Mouse (Mus musculus) hindbrain, embryonic 10.5 days (tissue): ENCODE results near the gene Bmp5. TPM values are rescaled to one million over a fixed set of nuclear protein-coding genes. Genes with fewer than 3 reads are reported as not detected.
"Not testable (repeated sequence)": the region's sequence is repeated elsewhere in the genome, so short reads cannot be mapped to it uniquely, and the experiment has no call there.

Source experiments
- DNase-seq: peaks from one replicate; pipeline ENCODE4 v3.0.0-alpha.2; 2017; ENCODE audit warnings: low spot score
- H3K27ac ChIP-seq: fragments of 300-500 bp; sonication (generic); 2 replicates; pipeline ENCODE4 v1.5.1; 2016; ENCODE audit warnings: mild to moderate bottlenecking, moderate library complexity
- H3K27me3 ChIP-seq: fragments of 300-500 bp; sonication (generic); 2 replicates; pipeline ENCODE4 v1.6.1; 2016; ENCODE audit warnings: mild to moderate bottlenecking; ENCODE audit not compliant: poor library complexity, insufficient read depth, severe bottlenecking
- H3K36me3 ChIP-seq: fragments of 300-500 bp; sonication (generic); 2 replicates; pipeline ENCODE4 v1.6.1; 2016; ENCODE audit warnings: mild to moderate bottlenecking, moderate library complexity
- H3K4me1 ChIP-seq: fragments of 300-500 bp; sonication (generic); replicated peaks from 2 replicates; pipeline ENCODE4 v1.6.1; 2016; ENCODE audit warnings: mild to moderate bottlenecking
- H3K4me3 ChIP-seq: fragments of 300-500 bp; sonication (generic); 2 replicates; pipeline ENCODE4 v1.5.1; 2016; ENCODE audit warnings: mild to moderate bottlenecking, moderate library complexity
- H3K9me3 ChIP-seq: fragments of 300-500 bp; sonication (generic); 2 replicates; pipeline ENCODE4 v1.6.1; 2016; ENCODE audit warnings: mild to moderate bottlenecking, moderate library complexity
- WGBS: fragments of 180-500 bp; shearing (Covaris S2); methylation state at CpG from one replicate; pipeline ENCODE4 v1.1.7; 2016; 5-methylcytosine and 5-hydroxymethylcytosine counted together
- polyA plus RNA-seq: library from polyadenylated mRNA; unstranded; fragments of >200 nt; fragmentation: Nextera tagmentation; extraction: Ambion mirVana; gene quantifications from 2 replicates; pipeline ENCODE4 v1.2.1, GENCODE M21; 2016

The Bmp5 gene
- polyA plus RNA-seq, 1 experiment from 2014 or later, result 2.1 TPM

DNA sequence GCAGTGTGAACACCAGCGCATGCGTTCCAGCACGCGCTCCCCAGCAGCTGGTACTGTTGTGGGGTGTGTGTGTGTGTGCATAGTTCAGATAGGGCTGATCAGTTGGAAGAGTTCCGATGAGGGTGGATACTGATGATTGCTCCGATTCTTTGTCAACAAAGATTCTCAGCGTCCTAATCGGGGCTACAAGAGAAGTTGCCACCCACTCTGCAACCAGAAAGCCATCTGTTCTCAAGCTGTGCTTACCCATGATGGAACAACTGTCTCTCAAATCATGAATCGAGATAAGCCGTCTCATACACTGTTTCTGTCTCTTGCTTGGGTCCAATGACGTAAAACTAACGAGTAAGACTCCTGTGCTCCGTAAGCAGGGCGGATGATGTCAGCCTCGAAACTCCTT lies 12.0 kb downstream of the Bmp5 start:
- WGBS, result 89% methylated on average over 15 of the region's 15 CpGs
- no peaks in the 10 kb centered on the region for H3K27me3 ChIP-seq
- no peak for DNase-seq
- no peaks in the 10 kb centered on the region for H3K4me1 ChIP-seq
- H3K4me3 ChIP-seq, result no peak overlapping the region
- no peak overlapping the region for H3K27ac ChIP-seq
- no peaks in the 10 kb centered on the region for H3K36me3 ChIP-seq
- H3K9me3 ChIP-seq, result no peaks in the 10 kb centered on the region

DNA sequence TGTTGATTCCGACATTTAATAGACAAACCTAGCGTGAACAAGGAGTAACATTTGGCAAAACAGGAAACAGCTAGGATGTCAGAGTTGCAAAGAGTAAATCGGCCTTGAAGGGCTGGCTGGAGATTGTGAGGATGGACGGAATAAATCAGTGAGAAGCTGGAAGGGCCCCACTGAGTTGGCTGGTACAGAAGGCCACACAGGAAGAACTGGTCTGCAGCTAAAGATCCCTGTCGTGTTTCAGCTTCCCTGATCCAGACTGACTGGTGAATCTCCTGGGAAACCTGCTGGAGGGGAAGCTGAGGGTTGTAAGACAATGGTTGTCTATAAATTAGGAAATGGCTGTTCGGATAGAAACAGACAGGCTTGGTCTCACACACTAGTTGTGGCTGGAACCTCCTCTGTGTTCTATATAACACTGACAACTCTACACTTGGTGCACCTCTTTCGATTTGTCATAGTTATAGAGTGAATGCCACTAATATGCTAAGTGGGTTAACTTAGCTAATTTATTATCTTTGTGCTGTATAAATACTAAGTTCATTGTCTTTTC lies 14.8 kb downstream of the Bmp5 start:
- 57% methylated on average over 7 of the region's 7 CpGs for WGBS
- no peak for DNase-seq
- Histone ChIP-seq H3K4me3 (no peak overlapping the region), H3K27me3 (no peaks in the 10 kb centered on the region), H3K9me3 (no peaks in the 10 kb centered on the region), H3K36me3 (no peaks in the 10 kb centered on the region), H3K27ac (no peak overlapping the region), H3K4me1 (no peaks in the 10 kb centered on the region)

DNA sequence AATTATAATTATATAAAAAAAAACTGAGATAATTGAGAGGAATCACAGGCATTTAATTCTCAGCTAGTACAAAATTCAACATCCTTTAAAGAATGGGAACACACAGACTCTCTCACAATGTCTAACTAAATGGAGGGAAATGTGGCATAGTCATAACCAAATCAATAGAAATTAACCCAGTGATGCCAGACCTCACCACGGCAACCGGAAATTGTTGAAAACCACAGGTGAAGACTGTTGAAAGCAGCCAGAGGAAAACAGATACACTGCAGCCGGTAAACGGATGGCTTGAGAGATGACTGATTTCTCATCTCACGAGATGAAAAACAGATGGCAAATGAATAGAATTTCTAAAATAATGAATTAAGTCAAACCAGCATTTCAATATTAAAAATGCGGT lies 29.8 kb downstream of the Bmp5 start:
- Histone ChIP-seq H3K27me3 (no peaks in the 10 kb centered on the region), H3K4me1 (no peaks in the 10 kb centered on the region), H3K27ac (no peak overlapping the region), H3K9me3 (no peaks in the 10 kb centered on the region), H3K4me3 (no peak overlapping the region), H3K36me3 (no peaks in the 10 kb centered on the region)
- WGBS, result 87% methylated on average over 6 of the region's 6 CpGs
- no peak for DNase-seq

DNA sequence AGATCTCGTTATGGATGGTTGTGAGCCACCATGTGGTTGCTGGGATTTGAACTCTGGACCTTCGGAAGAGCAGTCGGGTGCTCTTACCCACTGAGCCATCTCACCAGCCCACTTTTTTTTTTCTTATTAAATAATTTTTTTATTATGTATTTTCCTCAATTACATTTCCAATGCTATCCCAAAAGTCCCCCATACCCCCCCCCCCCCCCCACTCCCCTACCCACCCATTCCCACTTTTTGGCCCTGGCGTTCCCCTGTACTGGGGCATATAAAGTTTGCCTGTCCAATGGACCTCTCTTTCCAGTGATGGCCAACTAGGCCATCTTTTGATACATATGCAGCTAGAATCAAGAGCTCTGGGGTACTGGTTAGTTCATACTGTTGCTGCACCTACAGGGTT lies 33.0 kb downstream of the Bmp5 start:
- not testable (repeated sequence) for H3K4me3 ChIP-seq, H3K36me3 ChIP-seq, H3K27me3 ChIP-seq, H3K9me3 ChIP-seq, DNase-seq, H3K27ac ChIP-seq, H3K4me1 ChIP-seq
- 94% methylated on average over 4 of the region's 4 CpGs for WGBS

DNA sequence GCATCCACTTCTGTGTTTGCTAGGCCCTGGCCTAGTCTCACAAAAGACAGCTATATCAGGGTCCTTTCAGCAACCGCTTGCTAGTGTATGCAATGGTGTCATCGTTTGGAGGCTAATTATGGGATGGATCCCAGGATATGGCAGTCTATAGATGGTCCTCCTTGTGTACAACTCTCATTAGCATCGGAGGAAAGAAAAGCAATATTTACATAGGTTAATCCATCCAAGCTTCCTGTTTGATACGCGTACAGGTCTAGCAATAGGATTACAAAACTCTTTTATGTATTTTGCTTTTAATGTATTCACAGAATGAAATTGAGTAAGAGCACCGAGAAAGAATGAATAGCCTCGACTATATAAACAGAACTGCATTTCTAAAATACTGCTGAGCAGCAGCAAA lies 33.5 kb downstream of the Bmp5 start:
- WGBS, result 91% methylated on average over 7 of the region's 7 CpGs
- Histone ChIP-seq H3K4me1 (no peaks in the 10 kb centered on the region; the same call in 1 of the 2 replicates), H3K36me3 (no peaks in the 10 kb centered on the region), H3K27me3 (no peaks in the 10 kb centered on the region), H3K9me3 (no peaks in the 10 kb centered on the region), H3K27ac (no peak overlapping the region), H3K4me3 (no peak overlapping the region)
- DNase-seq, result no peak

DNA sequence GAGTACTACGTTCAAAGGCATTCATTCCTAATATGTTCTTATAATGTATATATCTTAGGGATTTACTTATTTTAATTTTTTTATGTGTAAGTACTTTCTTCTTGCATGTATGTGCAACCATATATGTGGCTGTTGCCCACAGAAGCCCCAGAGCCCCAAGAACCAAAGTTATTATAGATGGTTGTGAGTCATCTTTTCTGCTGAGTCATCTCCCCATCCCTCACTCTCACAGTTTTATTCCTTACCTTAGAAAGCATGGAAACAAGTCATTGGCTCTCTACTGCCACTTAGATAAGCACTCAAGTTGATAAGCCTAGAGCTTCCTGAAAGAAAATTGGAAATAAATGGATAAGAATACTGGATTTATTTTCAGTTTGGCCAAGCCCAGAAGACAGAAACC lies 40.0 kb downstream of the Bmp5 start:
- H3K4me1 ChIP-seq, result no peaks in the 10 kb centered on the region; the same call in 1 of the 2 replicates
- no peak overlapping the region for H3K27ac ChIP-seq
- H3K9me3 ChIP-seq, result no peaks in the 10 kb centered on the region
- DNase-seq, result no peak
- H3K4me3 ChIP-seq, result no peak overlapping the region
- H3K36me3 ChIP-seq, result no peaks in the 10 kb centered on the region
- H3K27me3 ChIP-seq, result no peaks in the 10 kb centered on the region
- WGBS, result 94% methylated on average over 1 of the region's 1 CpGs

DNA sequence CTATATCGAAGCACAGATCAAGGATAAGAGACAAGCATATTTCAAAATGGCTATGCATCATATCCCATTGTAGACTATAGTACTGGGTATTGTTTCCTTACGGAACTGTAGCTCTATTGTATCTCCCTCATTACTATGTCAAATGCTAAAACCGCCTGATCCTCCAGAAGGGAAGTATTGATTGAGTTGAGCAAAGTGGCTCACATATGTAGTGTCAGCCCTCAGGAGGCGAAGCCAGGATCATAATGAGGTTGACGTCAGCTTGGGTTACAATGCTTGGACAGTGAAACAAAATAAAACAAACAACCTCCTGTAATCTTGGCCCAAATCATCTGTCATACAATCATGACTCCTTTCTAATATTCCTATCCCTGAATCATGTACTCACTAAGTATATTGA lies 43.2 kb downstream of the Bmp5 start:
- no peaks in the 10 kb centered on the region for H3K4me1 ChIP-seq
- no peaks in the 10 kb centered on the region for H3K9me3 ChIP-seq
- WGBS, result 88% methylated on average over 5 of the region's 5 CpGs
- H3K27me3 ChIP-seq, result no peaks in the 10 kb centered on the region
- DNase-seq, result no peak
- H3K4me3 ChIP-seq, result no peak overlapping the region
- H3K27ac ChIP-seq, result no peak overlapping the region
- H3K36me3 ChIP-seq, result no peaks in the 10 kb centered on the region

DNA sequence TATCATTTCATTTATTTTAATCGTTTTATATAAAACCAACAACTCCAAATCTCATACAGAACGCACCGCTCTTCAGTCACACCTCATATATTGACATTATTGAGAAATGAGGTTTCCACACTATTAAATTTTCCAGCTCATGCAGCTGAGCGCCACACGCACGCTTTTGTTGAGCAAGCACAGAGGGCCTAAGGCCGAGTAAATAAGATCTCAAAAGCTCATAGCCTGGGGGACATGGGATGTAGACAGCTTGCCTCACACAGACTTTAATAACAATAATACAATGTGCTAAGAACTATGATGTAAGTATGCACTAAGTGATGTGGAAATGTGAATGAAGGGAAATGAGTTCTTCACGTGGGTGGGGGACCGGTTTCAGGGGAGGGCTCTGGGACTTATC lies 57.3 kb downstream of the Bmp5 start:
- DNase-seq, result no peak
- Histone ChIP-seq H3K36me3 (no peaks in the 10 kb centered on the region), H3K4me3 (no peak overlapping the region), H3K9me3 (no peaks in the 10 kb centered on the region), H3K27ac (no peak overlapping the region), H3K27me3 (no peaks in the 10 kb centered on the region), H3K4me1 (peaks cover 4% of the 10 kb centered on the region; the same call in 1 of the 2 replicates)
- WGBS, result 84% methylated on average over 9 of the region's 9 CpGs

DNA sequence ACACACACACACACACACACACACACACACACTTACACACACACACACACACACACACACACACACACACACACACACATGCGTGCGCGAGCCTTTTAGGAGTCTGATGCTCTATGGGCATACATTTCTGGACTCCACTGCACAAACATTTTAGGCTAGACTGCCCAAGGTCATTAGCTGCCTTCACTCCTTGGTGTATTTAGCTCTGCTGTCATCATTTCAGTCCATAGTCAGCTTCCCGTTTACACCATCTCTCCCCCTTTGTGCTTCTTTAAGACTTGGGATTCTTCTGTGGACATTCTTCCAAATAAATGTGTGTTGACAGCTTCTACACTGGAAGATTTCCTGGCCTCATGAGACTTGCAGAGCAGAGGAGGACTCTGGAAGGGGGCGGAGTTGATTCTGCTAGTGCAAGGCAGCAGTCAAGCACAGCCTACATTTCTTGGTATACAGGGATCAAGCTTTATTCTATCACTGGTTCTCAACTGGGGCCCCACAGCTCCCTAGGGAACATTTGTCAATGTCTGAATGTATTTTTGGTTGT lies 58.1 kb downstream of the Bmp5 start:
- no peak overlapping the region; the same call in 1 of the 2 replicates for H3K27ac ChIP-seq
- no peaks in the 10 kb centered on the region for H3K9me3 ChIP-seq
- no peak overlapping the region for H3K4me3 ChIP-seq
- H3K36me3 ChIP-seq, result no peaks in the 10 kb centered on the region
- no peaks in the 10 kb centered on the region for H3K27me3 ChIP-seq
- WGBS, result 82% methylated on average over 5 of the region's 5 CpGs
- no peak for DNase-seq
- H3K4me1 ChIP-seq, result peaks cover 4% of the 10 kb centered on the region; the same call in 1 of the 2 replicates

DNA sequence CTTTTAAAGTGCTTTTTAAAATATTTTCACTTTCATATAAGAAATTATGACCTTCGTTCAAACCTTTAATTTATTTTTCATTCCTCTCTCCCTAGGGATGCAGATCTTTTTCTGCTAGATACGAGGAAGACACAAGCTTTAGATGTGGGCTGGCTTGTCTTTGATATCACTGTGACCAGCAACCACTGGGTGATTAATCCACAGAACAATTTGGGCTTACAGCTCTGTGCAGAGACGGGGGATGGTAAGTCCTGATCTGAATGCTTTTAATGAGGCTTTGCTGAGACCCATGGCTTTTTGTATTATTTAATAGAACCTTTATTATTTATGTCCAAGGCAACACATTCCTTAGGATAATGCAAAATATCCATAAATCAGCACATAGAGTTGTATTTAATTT lies 64.3 kb downstream of the Bmp5 start:
- H3K27ac ChIP-seq, result no peak overlapping the region
- no peaks in the 10 kb centered on the region for H3K36me3 ChIP-seq
- H3K4me1 ChIP-seq, result no peaks in the 10 kb centered on the region
- WGBS, result 64% methylated on average over 3 of the region's 3 CpGs
- H3K4me3 ChIP-seq, result no peak overlapping the region
- no peaks in the 10 kb centered on the region for H3K27me3 ChIP-seq
- H3K9me3 ChIP-seq, result no peaks in the 10 kb centered on the region
- no peak for DNase-seq

DNA sequence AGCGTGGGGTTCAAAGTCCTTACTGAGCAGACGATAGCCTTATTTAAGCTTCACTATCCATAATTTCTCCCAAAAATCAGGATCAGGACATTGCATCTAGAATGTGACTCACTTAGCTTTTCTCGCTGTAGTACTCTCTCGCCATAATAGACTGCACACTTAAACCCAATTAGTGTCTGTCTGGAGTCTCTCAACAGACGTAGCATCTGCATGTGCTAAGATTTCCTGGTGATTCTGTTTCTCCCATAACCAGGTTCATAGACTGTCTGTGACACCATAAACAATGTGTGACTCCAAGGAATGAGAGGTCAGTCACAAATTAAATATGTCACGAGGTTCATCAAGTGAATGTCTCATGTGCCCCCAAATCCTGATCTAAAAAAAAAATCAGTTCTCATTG lies 65.7 kb downstream of the Bmp5 start:
- Histone ChIP-seq H3K4me1 (no peaks in the 10 kb centered on the region), H3K36me3 (no peaks in the 10 kb centered on the region), H3K4me3 (no peak overlapping the region), H3K27ac (no peak overlapping the region), H3K9me3 (no peaks in the 10 kb centered on the region), H3K27me3 (no peaks in the 10 kb centered on the region)
- WGBS, result 90% methylated on average over 6 of the region's 6 CpGs
- no peak for DNase-seq

DNA sequence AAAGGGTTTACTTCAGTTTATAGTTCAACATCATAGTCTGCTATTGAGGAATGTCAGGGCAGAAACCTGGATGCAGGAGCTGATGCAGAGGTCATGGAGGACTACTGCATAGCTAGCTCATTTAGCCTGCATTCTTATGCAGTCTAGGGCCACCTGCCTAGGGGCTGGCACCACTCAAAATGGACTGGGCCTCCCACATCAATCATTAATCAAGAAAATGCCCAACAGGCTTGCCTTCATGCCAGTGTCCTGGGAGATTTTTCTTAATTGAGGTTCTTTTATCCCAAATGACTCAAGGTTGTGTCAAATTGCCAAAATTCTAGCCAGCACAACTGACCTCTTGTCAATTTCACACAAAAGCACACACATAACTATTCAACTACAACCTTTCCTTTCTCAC lies 70.8 kb downstream of the Bmp5 start:
- Histone ChIP-seq H3K9me3 (no peaks in the 10 kb centered on the region), H3K27ac (no peak overlapping the region), H3K27me3 (no peaks in the 10 kb centered on the region), H3K4me1 (no peaks in the 10 kb centered on the region), H3K36me3 (no peaks in the 10 kb centered on the region), H3K4me3 (no peak overlapping the region)
- no peak for DNase-seq

DNA sequence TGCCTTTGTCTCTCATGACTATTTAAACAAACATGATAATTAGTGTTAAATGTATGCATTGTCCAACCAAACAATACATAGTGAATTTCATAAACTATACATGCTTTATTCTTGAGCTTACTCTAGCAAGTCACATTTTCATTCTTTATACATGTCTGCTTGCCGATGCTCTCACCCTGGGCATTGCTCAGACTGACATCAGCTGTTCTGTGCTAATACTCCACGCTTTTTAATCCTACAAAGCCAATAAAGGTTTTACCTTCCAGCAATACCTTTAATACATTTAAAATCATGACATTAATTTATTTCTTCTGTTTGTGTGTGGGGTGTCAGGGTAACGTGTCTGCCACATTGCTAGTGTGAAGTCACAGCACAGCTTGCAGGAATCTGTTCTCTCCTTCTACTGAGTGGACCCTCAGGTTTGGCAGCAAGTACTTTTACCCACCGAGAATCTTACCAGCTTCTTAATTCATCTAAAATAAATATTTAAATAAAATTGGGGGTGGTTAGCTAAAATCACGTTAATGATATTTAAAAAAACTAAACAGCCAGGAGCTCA lies 75.6 kb downstream of the Bmp5 start:
- 81% methylated on average over 5 of the region's 5 CpGs for WGBS
- Histone ChIP-seq H3K27ac (no peak overlapping the region), H3K4me3 (no peak overlapping the region), H3K4me1 (no peaks in the 10 kb centered on the region), H3K27me3 (no peaks in the 10 kb centered on the region), H3K36me3 (no peaks in the 10 kb centered on the region), H3K9me3 (no peaks in the 10 kb centered on the region)
- no peak for DNase-seq

DNA sequence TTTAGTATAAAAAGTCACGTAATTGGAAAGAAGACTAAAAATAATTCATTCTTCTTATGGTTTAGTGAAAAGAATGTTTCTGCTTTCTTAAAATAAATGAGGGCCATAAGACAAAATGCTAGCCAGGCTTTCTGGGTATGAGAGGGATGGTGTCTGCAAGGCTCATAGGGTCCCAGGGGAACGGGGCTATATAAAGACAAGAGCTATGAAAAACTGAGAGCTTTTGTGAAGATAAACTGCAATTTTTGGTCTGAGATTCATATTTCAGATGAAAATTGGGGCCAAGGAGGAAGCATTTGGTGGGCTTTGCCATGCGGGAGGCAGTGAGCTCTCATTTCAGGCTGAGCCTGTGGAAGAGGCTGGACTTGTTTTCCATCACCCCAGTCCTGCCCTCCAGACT lies 83.0 kb downstream of the Bmp5 start:
- 89% methylated on average over 3 of the region's 3 CpGs for WGBS
- Histone ChIP-seq H3K27me3 (no peaks in the 10 kb centered on the region), H3K4me3 (no peak overlapping the region), H3K9me3 (no peaks in the 10 kb centered on the region), H3K4me1 (no peaks in the 10 kb centered on the region), H3K36me3 (no peaks in the 10 kb centered on the region), H3K27ac (no peak overlapping the region)
- no peak for DNase-seq
